Mouse (Mus musculus) urinary bladder, postnatal 0 days (tissue): ENCODE data around the gene Tbcd. TPM values are rescaled to one million over a fixed set of nuclear protein-coding genes. Genes with fewer than 3 reads are reported as not detected.

Source experiments
- polyA plus RNA-seq: library from polyadenylated mRNA; unstranded; fragments of >200 nt; fragmentation: Nextera tagmentation; extraction: Ambion mirVana; gene quantifications from 2 replicates; pipeline ENCODE4 v1.2.1, GENCODE M21; 2015

The Tbcd gene
- 31.2 and 32.0 TPM in 2 replicates for polyA plus RNA-seq

DNA sequence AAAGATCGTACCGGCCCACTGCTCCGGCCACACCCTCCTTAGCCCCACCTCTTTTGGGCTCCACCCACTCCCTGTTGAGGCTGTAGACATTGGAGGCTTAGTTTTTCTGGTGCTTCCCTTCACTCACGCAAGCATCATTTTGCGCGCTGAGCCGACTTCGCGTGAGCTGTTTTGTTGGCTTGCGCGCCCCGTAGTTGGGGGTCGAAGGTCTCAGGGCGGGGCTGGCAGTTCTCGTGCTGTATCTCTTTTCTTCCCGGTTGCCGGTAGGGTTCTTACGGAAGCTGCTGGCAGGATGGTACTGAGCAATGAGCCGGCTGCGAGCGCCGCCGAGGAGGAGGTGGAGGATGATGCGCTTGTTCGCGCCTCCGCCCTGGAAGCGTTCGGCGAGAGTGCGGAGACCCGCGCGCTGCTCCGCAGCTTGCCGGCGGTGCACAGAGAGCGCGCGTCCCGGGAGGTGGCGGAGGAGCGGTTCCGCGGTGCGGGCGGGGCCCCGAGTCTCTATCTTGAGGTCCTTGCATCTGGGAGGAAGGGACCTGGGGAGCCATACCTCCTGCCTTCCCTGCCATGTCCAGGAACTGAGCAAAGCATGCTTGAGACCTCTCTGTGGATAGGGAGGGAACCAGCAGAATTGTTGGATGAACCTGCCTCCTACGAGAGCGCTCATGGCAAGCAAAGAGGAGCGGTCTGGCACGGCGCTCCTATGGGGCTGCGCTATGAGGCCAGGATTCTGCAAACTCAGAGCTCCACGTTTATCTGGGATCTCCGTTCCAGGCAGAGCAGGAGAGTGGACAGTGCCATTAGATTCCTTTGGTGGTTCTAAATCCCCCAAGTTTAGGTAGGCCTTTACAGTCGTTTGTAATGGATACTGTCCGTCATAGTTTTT is at the start of gene Tbcd:
TSS of gene Tbcd (plus strand) at position 197 of the 883 bp plus-strand sequence.

GRCm38 (mm10) chr11:121420830-121421552 is 30.8 kb upstream of the Tbcd start, which contains the start of gene Fn3krp:
Gene Fn3krp (plus strand): TSS chr11:121421401.

DNA sequence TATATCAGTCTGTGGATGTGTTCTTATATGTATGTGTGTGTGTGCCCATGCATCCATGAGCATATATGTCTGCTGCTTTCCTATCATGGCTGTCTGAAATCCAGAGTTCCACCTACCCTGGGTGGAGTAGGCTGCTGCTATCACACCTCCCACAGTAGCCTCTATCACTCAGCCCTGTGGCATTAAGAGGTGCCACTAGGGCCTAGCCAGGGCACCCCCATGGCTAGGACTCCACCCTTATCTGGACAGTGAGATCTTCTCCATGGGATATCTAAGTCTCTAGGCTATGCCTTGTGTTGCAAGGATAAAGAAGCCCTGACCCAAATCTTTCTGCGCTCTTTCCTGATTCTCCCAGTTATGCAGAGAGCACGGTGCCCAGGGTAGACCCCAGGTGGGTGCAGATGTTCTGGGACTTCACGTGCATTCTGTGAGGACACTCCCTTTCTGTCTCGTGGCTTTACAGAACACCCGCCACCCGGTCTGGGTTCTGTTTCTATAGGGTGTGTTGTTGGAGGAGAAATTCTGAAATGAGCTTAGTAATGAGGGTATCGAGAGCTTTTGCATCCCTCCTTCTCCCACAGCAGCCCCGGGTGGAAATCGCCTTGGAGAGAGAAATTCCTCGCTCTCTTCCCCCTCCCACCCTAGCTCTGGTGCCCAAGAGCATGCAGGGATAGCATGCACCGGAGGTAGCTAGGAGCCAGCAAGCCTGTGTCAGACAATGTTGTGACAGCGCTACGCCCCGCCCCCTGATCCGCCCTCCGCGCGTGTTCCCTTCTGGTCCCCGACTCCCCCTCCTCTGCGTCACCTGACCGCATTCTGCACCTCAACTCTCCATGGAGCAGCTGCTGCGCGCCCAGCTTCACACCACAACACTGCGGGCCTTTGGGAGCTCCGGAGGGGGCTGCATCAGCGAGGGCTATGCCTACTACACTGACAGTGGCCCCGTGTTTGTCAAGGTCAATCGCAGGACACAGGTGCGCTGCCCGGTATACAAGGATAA is 17.3 kb upstream of the Tbcd start, which contains the start of gene Fn3k:
TSS of gene Fn3k (plus strand) at position 758 of the 1,000 bp plus-strand sequence.

GRCm38 (mm10) chr11:121519131-121519530 is 67.4 kb downstream of the Tbcd start, which contains the start of gene Zfp750:
Gene Zfp750 (minus strand): TSS chr11:121519333.

Other genes with a start within 250 kb of the Tbcd start
- gene Hexdc, start 247.5 kb upstream of the Tbcd start, polyA plus RNA-seq = 5.7 and 5.8 TPM in 2 replicates
- 15.5 and 16.6 TPM in 2 replicates for gene Ogfod3, start 247.2 kb upstream of the Tbcd start, polyA plus RNA-seq
- 32.2 and 34.3 TPM in 2 replicates for gene Cybc1, start 222.6 kb upstream of the Tbcd start, polyA plus RNA-seq
- gene Narf, start 214.7 kb upstream of the Tbcd start, polyA plus RNA-seq = 19.2 and 20.9 TPM in 2 replicates
- gene Foxk2, start 192.0 kb upstream of the Tbcd start, polyA plus RNA-seq = 3.7 and 4.3 TPM in 2 replicates
- gene Wdr45b, start 97.5 kb upstream of the Tbcd start, polyA plus RNA-seq = 53.4 and 56.5 TPM in 2 replicates
- 5.2 and 5.8 TPM in 2 replicates for gene Rab40b, start 63.7 kb upstream of the Tbcd start, polyA plus RNA-seq
- 3.4 TPM in 2 replicates for gene Fn3krp, start 30.5 kb upstream of the Tbcd start, polyA plus RNA-seq
- gene Fn3k, start 17.0 kb upstream of the Tbcd start, polyA plus RNA-seq = 0.11 TPM in 1 of 2 replicates, not detected in the other
- gene Zfp750, start 67.4 kb downstream of the Tbcd start, polyA plus RNA-seq = 7.0 and 8.5 TPM in 2 replicates
- 4.0 TPM in 2 replicates for gene B3gntl1, start 221.2 kb downstream of the Tbcd start, polyA plus RNA-seq
- 33.9 and 48.7 TPM in 2 replicates for gene Metrnl, start 249.6 kb downstream of the Tbcd start, polyA plus RNA-seq